Comparison of ENCODE assay signal across 11 mouse cellular contexts in the genomic region with DNA sequence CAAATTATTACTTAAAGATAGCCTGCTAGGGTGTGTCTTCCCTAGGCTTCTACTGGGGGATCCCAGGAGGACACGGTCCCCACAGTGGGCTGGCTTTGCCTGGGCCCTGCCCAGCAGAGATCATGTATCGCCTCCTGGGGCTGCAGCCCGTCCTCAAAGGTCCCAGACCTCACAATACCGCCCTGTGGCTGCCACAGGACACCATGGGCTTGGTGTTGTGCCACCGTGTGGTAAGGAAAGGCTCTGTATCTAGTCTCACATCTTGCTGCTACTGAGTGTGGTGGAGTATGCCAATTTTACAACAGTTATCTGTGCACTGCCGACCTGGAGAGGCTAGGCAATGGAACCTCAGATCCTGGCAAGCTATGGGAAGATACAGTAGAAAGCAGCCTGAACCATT. TPM values are rescaled to one million over a fixed set of nuclear protein-coding genes. Genes with fewer than 3 reads are reported as not detected.
A peak's percentile ranks its signal among the peaks of the same experiment; 100 is the strongest.
DNase-seq lines count a peak whose midpoint lies in the region; ATAC-seq and TF ChIP-seq lines count a peak whose summit lies in the region.
"Had no signal": no experiment of that assay in that cellular context is flagged by ENCODE, and none has a peak within 500 bp of the region (broad histone marks: within the 10 kb centered on the region; RNA-seq: fewer than 3 reads in every experiment).

No protein-coding gene starts in this region.

- peak overlapping the region; percentile 66; the same call in 1 of the 2 replicates for H3K4me2 ChIP-seq in hindbrain, postnatal 0 days (ENCODE audit: low read depth, low read length)

- H3K27me3 ChIP-seq in E14TG2a.4 (ENCODE audit: insufficient read depth, low read length): no peaks in the 10 kb centered on the region
- no peaks in the 10 kb centered on the region for H3K27me3 ChIP-seq in hindbrain, postnatal 0 days (ENCODE audit: insufficient read depth, low read length)
- H3K27me3 ChIP-seq: CH12.LX; limb, embryonic 13.5 days had no signal

- H3K4me3 ChIP-seq in E14TG2a.4 (replicated peaks; ENCODE audit: low read length): peak overlapping the region; percentile 48
- H3K4me3 ChIP-seq in embryonic fibroblast, embryonic 13.5 days (ENCODE audit: insufficient read depth, low read length): no peak overlapping the region
- no peak overlapping the region for H3K4me3 ChIP-seq in hindbrain, postnatal 0 days (ENCODE audit: low read length)
- H3K4me3 ChIP-seq: myocyte had no signal

- no peak overlapping the region for H3K27ac ChIP-seq in embryonic fibroblast, embryonic 13.5 days (ENCODE audit: insufficient read depth, low read length)
- H3K27ac ChIP-seq in hindbrain, postnatal 0 days: peak overlapping the region; percentile 86; the same call in 1 of the 2 replicates

- DNase-seq in gastrocnemius, adult 18-20 months (ENCODE audit: low spot score): peak; percentile 68
- DNase-seq in gastrocnemius, postnatal 4 days (ENCODE audit: low spot score in 2 of 2): no peak
- DNase-seq in hindbrain, postnatal 0 days (ENCODE audit: low spot score): peak; percentile 72
- no peak for DNase-seq in thymus, postnatal 4 days
- no peak for DNase-seq in frontal cortex, postnatal 10 days (ENCODE audit: low spot score in 2 of 2)
- no peak for DNase-seq in heart, postnatal 25 days (ENCODE audit: low spot score)

- no peak for TF ChIP-seq CTCF in E14TG2a.4 (conservative IDR thresholded peaks at IDR 0.05; ENCODE audit: low read length)
- peak; percentile 11; the same call in 1 of the 2 replicates for TF ChIP-seq CTCF in embryonic fibroblast, embryonic 13.5 days (IDR thresholded peaks at IDR 0.05; ENCODE audit: borderline replicate concordance, insufficient read depth, low read length)
- TF ChIP-seq CTCF in hindbrain, postnatal 0 days (IDR thresholded peaks at IDR 0.05; ENCODE audit: low read depth): peak; percentile 75

- H3K36me3 ChIP-seq in E14TG2a.4 (ENCODE audit: insufficient read depth, low read length): peaks cover 83% of the 10 kb centered on the region
- H3K36me3 ChIP-seq in hindbrain, postnatal 0 days (ENCODE audit: insufficient read depth, low read length): peaks cover 7% of the 10 kb centered on the region; the same call in 1 of the 2 replicates

- intact Hi-C loops in heart, postnatal 25 days (cut with DNase I): no loop called here

- no peak for TF ChIP-seq POLR2A in embryonic fibroblast, embryonic 13.5 days (IDR thresholded peaks at IDR 0.05; ENCODE audit: low read depth, low read length)

- H3K9ac ChIP-seq in hindbrain, postnatal 0 days (replicated peaks; ENCODE audit: low read length): no peak overlapping the region

- 42% methylated on average over 6 of the region's 6 CpGs for WGBS in hindbrain, postnatal 0 days

- peaks cover 81% of the 10 kb centered on the region for H3K9me3 ChIP-seq in E14TG2a.4 (ENCODE audit: low read length)
- peaks cover 5% of the 10 kb centered on the region; the same call in 1 of the 2 replicates for H3K9me3 ChIP-seq in hindbrain, postnatal 0 days (ENCODE audit: low read length)

- peaks cover 8% of the 10 kb centered on the region for H3K4me1 ChIP-seq in E14TG2a.4 (replicated peaks; ENCODE audit: low read depth, low read length)
- peaks cover 10% of the 10 kb centered on the region for H3K4me1 ChIP-seq in embryonic fibroblast, embryonic 13.5 days (ENCODE audit: control insufficient read depth, insufficient read depth, low read length)
- no peaks in the 10 kb centered on the region for H3K4me1 ChIP-seq in hindbrain, postnatal 0 days (ENCODE audit: insufficient read depth, low read length)

- no peak for ATAC-seq in hindbrain, postnatal 0 days

RNA-seq across cellular contexts. Expression of a gene that starts 1.4 kb away (rescaled TPM):
- 10 to 100 TPM in 1 of 2 experiments, 1 to 10 TPM in 1; 1.6 to 16.4 TPM for total RNA-seq in gastrocnemius, adult 18-20 months (2021)
- 10 to 100 TPM; 20.2 to 41.1 TPM for total RNA-seq in gastrocnemius, postnatal 4 days (2021)
- polyA plus RNA-seq in embryonic fibroblast, embryonic 13.5 days (2011; ENCODE audit: insufficient read length, low read depth, missing spikeins): 12.6 and 15.1 TPM in 2 replicates
- 8,203 and 10,251 TPM in 2 replicates for total RNA-seq in hindbrain, postnatal 0 days (2014; rRNA removed)
- 5,188 and 5,840 TPM in 2 replicates for polyA plus RNA-seq in hindbrain, postnatal 0 days (2015; fragmentation: Nextera tagmentation; extraction: Ambion mirVana)
- total RNA-seq in heart, postnatal 25 days (2021): 1 to 10 TPM in 1 of 2 experiments, under 1 TPM in 1; 0.29 to 1.4 TPM

RNA-seq across cellular contexts. Expression of a gene that starts 12.6 kb away (rescaled TPM):
- total RNA-seq in gastrocnemius, adult 18-20 months (2021): 10 to 100 TPM; 28.0 to 36.7 TPM
- total RNA-seq in gastrocnemius, postnatal 4 days (2021): 10 to 100 TPM; 41.0 to 43.3 TPM
- 63.9 and 72.3 TPM in 2 replicates for polyA plus RNA-seq in embryonic fibroblast, embryonic 13.5 days (2011; ENCODE audit: insufficient read length, low read depth, missing spikeins)
- 207 and 253 TPM in 2 replicates for total RNA-seq in hindbrain, postnatal 0 days (2014; rRNA removed)
- polyA plus RNA-seq in hindbrain, postnatal 0 days (2015; fragmentation: Nextera tagmentation; extraction: Ambion mirVana): 263 and 284 TPM in 2 replicates
- 10 to 100 TPM; 51.8 to 54.9 TPM for total RNA-seq in heart, postnatal 25 days (2021)

Comparison
In these comparisons a context has a peak if more than half of its experiments do, and no peak if none do; other contexts are left out.
1. DNase-seq: peak in gastrocnemius, adult 18-20 months (single experiment) and hindbrain, postnatal 0 days (single experiment); none in gastrocnemius, postnatal 4 days (0 of 2), thymus, postnatal 4 days (single experiment), frontal cortex, postnatal 10 days (0 of 2) and heart, postnatal 25 days (single experiment).
2. RNA of a gene that starts 1.4 kb away (total RNA-seq): 8,203 to 10,251 TPM in hindbrain, postnatal 0 days; 20.2 to 41.1 TPM in gastrocnemius, postnatal 4 days, 1.6 to 16.4 TPM in gastrocnemius, adult 18-20 months and 0.29 to 1.4 TPM in heart, postnatal 25 days; every median in the first group is over 100 times any median in the second.